Mouse (Mus musculus): ENCODE results near the gene Ginm1.
A peak's percentile ranks its signal among the peaks of the same experiment; 100 is the strongest.

Gene Ginm1

GRCm38 (mm10) chr10:7792751-7793385 is at the start of gene Ginm1, which contains the start of gene Ppil4:
Gene Ginm1 (minus strand): TSS chr10:7792824.
Gene Ppil4 (plus strand): TSS chr10:7792891.
- DNase-seq (ENCODE audit: low spot score in 2 of 2): peak; percentile 84 to 87

- peak; percentile 64 to 86 for DNase-seq (ENCODE audit: low spot score in 2 of 2)
Measured at GRCm38 (mm10) chr10:7841571-7842080, 49.0 kb upstream of the Ginm1 start.

DNA sequence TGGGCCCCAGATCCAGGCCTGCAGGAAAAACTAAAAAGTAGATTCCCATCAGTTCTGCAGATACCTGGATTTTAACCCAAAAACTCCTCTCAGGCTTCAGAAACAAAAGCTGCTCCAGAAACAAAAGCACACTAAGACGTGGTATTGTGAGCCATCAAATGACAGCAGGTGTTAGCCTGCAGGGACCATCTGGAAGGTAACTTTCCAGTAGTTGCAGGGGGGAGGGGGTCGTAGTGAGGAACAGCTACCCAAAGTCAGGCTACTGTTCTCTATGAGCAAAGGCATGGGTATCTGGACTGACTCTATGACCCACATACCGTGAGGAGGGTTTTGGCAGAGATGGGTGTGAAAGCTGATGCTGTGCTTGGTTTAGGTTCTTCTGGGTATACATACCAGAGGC is 48.2 kb upstream of the Ginm1 start:
- DNase-seq (ENCODE audit: low spot score in 2 of 2): no peak

GRCm38 (mm10) chr10:7840353-7840733 is 47.7 kb upstream of the Ginm1 start:
- no peak for DNase-seq (ENCODE audit: low spot score in 2 of 2)

- DNase-seq (ENCODE audit: low spot score in 2 of 2): peak in 1 of 2 experiments; percentile 55
Measured at GRCm38 (mm10) chr10:7839551-7840352, 47.1 kb upstream of the Ginm1 start.

DNA sequence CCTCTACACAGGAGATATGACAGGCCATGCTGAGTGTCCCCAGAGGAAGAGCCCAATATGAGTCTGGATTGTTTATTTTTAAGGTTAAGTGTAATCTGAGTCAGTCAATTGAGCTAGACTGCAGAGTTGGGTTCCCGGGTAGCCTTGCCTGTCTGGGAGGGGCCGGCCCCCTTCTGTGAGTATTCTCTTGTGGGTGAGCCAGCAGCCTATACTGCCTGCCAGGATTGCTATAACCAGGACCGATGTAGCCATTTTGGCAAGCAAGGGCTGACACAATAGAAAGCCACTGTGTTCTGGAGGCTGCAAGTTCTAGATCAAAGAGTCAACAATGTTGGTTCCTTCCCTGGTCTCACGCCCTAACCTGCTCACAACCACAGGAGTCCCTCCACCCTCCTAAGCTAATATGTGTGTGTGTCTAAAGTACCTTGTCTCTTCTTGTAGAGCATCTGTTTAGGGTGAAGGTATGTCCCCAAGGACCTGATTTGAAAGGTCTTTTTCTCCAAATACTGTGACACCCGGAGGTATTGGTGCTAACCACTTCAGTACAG is 46.3 kb upstream of the Ginm1 start:
- no peak for DNase-seq (ENCODE audit: low spot score in 2 of 2)

DNA sequence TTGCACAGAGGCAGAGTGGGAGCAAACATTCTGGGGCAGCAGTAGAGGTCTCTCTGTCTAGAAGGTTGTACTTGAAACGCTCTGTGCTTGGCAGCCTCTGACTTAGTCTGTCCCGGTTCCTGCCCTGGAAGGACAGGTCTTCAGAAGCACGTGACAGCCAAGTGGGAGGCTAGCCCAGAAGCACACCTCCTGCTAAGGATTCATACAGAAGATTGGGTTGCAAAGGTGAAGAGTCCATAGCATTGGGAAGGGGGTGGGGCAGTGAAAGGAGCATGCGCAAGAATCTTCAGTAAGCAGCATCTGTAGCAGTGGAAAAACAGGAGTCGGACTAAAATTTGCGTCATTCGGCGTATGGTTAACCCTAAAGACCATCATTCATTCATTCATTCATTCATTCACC is 45.4 kb upstream of the Ginm1 start:
- DNase-seq (ENCODE audit: low spot score in 2 of 2): no peak

DNA sequence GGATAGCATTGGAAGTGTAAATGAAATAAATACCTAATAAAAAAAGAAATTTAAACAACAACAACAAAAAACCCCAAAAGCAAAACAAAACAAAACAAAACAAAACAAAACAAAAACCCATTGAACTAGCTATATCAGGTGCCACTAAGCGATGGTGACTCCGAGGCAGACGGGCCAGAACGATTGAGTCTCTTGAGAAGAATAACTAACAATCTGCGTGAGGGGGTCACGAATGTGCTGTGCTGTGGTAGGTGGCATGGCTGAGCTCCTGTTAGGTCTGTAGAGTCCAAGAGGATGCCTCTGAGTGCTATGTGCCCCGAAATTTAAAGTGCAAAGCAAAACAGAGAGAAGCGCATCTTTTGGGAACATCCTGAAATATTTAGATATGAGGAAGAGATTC is 44.8 kb upstream of the Ginm1 start:
- no peak for DNase-seq (ENCODE audit: low spot score in 2 of 2)

- no peak for DNase-seq (ENCODE audit: low spot score in 2 of 2)
Measured at GRCm38 (mm10) chr10:7836902-7837301, 44.3 kb upstream of the Ginm1 start.

GRCm38 (mm10) chr10:7834671-7835225 is 42.1 kb upstream of the Ginm1 start:
- no peak for DNase-seq (ENCODE audit: low spot score in 2 of 2)

DNA sequence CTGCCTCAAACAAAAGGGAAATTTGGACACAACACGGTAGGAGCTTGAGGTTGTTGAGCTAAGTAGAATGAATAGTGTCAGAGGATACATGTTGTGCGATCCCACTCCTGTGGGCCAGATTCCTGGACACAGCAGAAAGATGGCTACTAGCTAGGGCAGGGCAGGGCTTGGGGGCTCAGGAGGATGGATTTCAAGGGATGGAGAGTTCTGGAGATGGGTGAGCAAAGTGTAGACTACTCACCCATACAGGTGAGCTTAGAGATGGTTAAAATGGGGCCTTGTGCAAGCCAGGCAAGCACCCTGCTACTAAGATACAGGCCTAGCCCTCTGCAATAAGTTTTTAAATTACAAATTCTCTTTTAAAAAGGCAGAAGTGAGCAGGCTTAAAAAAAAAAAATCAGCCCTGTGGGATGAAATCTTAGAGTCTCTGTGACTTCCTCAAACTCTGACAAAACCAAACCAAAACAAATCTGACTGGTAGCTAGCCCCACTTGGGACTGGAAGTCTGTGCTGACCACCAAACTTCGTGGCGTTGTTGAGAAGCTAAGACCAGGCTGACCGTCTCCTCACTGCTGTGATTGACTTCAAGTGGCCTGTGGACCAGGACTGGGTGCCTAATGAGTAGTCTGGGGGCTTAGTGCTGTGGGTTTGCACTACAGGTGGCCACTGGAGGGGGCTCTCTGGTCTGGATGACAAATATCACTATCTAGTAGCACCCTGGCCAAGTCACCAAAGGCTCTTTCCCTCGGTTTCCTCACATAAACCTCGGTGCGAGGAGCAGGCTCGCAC is 40.9 kb upstream of the Ginm1 start:
- no peak for DNase-seq (ENCODE audit: low spot score in 2 of 2)

- peak in 1 of 2 experiments; percentile 42 for DNase-seq (ENCODE audit: low spot score in 2 of 2)
Measured at GRCm38 (mm10) chr10:7832171-7832676, 39.6 kb upstream of the Ginm1 start, which contains the start of gene Zc3h12d. Gene Zc3h12d (plus strand): TSS chr10:7832470.

DNA sequence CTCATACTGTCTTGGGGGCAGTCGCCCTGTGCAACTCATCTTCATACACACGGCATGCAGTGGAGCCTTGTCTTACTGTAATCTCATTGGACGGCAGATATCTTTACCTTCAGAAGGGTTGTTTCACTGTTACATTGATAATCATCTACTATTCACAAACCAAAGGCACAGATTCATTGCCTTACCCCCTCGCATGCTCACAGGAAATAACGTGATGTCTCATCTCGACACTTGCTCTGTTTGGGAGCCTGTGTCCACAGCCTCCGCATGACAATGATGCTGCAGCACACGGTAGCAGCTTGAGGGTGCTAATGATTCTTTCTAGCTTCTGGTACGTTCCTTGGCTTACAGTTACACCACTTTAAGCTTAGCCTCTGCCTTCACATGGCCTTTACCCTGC is 33.5 kb upstream of the Ginm1 start:
- no peak for DNase-seq (ENCODE audit: low spot score in 2 of 2)

DNA sequence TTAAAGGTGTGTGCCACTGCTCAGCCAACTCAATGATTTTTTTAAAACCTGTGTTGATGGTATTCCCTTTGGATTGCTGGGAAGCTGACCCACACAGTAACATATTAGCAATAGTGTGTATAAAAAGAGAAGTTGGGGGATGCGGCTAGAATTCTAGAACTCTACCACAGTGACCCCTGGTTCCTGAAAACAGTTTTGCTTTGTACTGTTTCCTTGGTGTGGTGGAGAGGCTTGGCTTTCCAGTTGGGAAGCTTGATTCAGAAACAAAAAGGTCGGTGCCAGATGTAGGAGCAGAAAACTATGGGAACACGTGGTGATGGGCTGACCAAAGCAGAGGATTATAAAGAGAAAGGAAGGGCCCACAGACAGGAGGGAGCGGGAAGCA is 32.6 kb upstream of the Ginm1 start:
- DNase-seq (ENCODE audit: low spot score in 2 of 2): no peak

DNA sequence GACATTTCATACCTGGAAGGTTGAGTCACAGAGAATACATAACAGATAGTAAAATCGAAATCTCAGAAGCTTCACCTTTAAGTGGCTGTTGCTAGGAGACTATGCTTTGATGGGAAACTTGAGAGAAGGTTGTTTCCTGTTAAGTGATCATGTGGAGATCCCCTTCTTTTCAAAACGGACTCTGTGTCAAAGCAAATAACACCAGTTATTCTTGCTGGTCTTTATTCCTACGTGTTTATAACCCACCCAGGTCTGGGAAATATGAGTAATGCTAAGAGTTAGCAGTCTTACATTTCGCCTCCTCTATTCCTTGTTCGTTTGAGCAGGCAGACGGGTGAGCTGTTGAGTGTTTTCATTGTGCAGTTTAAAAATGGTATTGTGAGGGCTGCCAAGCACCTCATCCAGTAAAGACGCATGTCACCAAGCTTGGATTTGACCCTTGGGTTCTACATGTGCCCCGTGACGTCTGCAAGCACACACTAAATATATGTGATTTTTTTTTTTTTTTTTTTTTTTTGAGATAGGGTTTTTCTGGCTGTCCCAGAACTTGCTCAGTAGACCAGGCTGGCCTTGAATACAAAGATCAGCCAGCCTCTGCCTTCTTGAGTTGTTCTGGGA is 32.1 kb upstream of the Ginm1 start:
- DNase-seq (ENCODE audit: low spot score in 2 of 2): no peak

DNA sequence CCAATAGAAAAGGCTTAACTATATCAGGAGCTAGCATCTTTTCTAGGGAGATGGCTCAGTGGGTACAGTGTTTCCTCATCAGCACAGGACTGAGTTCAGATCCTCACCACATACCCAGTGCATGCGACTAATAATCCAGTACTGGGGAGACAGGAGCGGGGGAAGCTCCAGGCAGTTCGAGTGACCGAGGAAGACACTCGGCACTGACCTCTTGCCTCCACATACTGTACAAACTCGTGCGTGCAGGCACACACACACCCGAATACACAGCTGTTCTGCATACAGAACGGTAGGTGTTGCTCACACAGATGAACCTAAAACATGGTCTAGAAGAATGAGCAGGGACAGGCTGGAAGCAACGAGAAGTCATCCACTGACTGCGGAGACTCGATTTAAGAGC is 29.4 kb upstream of the Ginm1 start:
- DNase-seq (ENCODE audit: low spot score in 2 of 2): no peak

- DNase-seq (ENCODE audit: low spot score in 2 of 2): no peak
Measured at GRCm38 (mm10) chr10:7820171-7820570, 27.5 kb upstream of the Ginm1 start.

- DNase-seq (ENCODE audit: low spot score in 2 of 2): no peak
Measured at GRCm38 (mm10) chr10:7819603-7820002, 27.0 kb upstream of the Ginm1 start.

GRCm38 (mm10) chr10:7819156-7819555 is 26.5 kb upstream of the Ginm1 start:
- DNase-seq (ENCODE audit: low spot score in 2 of 2): no peak

- DNase-seq (ENCODE audit: low spot score in 2 of 2): no peak
Measured at GRCm38 (mm10) chr10:7818676-7819075, 26.1 kb upstream of the Ginm1 start.

DNA sequence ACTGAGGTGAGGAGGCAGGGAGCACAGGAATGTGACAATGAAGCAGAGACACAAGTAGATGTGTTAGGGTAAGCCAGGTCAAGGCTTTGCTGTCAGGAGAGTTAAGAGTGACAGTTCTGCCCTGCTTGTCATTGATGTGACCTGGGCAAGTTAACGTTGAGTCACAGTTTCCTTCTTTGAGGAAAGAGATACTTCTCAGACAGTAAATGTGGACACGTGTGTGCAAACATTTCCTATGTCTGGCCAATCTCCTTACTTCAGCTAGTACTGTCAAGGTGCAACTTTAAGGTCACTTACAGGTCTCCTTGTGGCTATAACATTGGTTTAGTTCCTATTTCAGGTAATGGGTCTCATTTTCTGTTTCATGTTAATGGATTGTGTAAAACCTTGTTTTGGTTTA is 23.9 kb upstream of the Ginm1 start:
- no peak for DNase-seq (ENCODE audit: low spot score in 2 of 2)
